Comparison of ENCODE assay signal across 19 mouse cellular contexts in genomic region chr6:144759193-144759592, GRCm38 (mm10). TPM values are rescaled to one million over a fixed set of nuclear protein-coding genes. Genes with fewer than 3 reads are reported as not detected.
DNase-seq lines count a peak whose midpoint lies in the region; ATAC-seq and TF ChIP-seq lines count a peak whose summit lies in the region.
"Had no signal": no experiment of that assay in that cellular context is flagged by ENCODE, and none has a peak within 500 bp of the region (broad histone marks: within the 10 kb centered on the region; RNA-seq: fewer than 3 reads in every experiment).

No protein-coding gene starts in this region.

- H3K36me3 ChIP-seq in hindbrain, embryonic 10.5 days = no peaks in the 10 kb centered on the region
- H3K36me3 ChIP-seq in hindbrain, postnatal 0 days (ENCODE audit: insufficient read depth, low read length) = no peaks in the 10 kb centered on the region
- no peaks in the 10 kb centered on the region for H3K36me3 ChIP-seq in intestine, embryonic 15.5 days
- H3K36me3 ChIP-seq in liver, embryonic 13.5 days = no peaks in the 10 kb centered on the region
- H3K36me3 ChIP-seq in midbrain, embryonic 15.5 days (replicated peaks) = no peaks in the 10 kb centered on the region
- H3K36me3 ChIP-seq: embryonic facial prominence, embryonic 12.5 days; hindbrain, embryonic 12.5 days; lung, embryonic 15.5 days had no signal

- H3K4me3 ChIP-seq in hindbrain, embryonic 10.5 days = no peak overlapping the region
- no peak overlapping the region for H3K4me3 ChIP-seq in hindbrain, postnatal 0 days (ENCODE audit: low read length)
- H3K4me3 ChIP-seq in brown adipose tissue, adult 24 weeks (ENCODE audit: insufficient read depth, low read depth, low read length) = no peak overlapping the region
- no peak overlapping the region for H3K4me3 ChIP-seq in intestine, embryonic 15.5 days (replicated peaks)
- H3K4me3 ChIP-seq in liver, embryonic 13.5 days (replicated peaks) = no peak overlapping the region
- no peak overlapping the region for H3K4me3 ChIP-seq in midbrain, embryonic 15.5 days
- H3K4me3 ChIP-seq: embryonic facial prominence, embryonic 12.5 days; gastrocnemius, adult 2 months; hindbrain, embryonic 12.5 days; layer of hippocampus, adult 2 months; left cerebral cortex, adult 2 months; lung, embryonic 15.5 days had no signal

- peaks cover 38% of the 10 kb centered on the region for H3K4me1 ChIP-seq in hindbrain, embryonic 10.5 days (replicated peaks)
- no peaks in the 10 kb centered on the region for H3K4me1 ChIP-seq in hindbrain, postnatal 0 days (ENCODE audit: insufficient read depth, low read length)
- peaks cover 6% of the 10 kb centered on the region for H3K4me1 ChIP-seq in brown adipose tissue, adult 24 weeks (ENCODE audit: control insufficient read depth, insufficient read depth, insufficient read length, low read length)
- H3K4me1 ChIP-seq in intestine, embryonic 15.5 days (replicated peaks) = peaks cover 4% of the 10 kb centered on the region; the same call in 1 of the 2 replicates
- peaks cover 12% of the 10 kb centered on the region for H3K4me1 ChIP-seq in liver, embryonic 13.5 days (replicated peaks)
- H3K4me1 ChIP-seq in midbrain, embryonic 15.5 days = peaks cover 5% of the 10 kb centered on the region; the same call in 1 of the 2 replicates

- no peak for TF ChIP-seq CTCF in hindbrain, postnatal 0 days (IDR thresholded peaks at IDR 0.05; ENCODE audit: low read depth)

- no peak overlapping the region for H3K27ac ChIP-seq in hindbrain, embryonic 10.5 days
- H3K27ac ChIP-seq in hindbrain, postnatal 0 days = no peak overlapping the region
- H3K27ac ChIP-seq in brown adipose tissue, adult 24 weeks (replicated peaks; ENCODE audit: low read depth, low read length) = peak overlapping the region; percentile 62
- H3K27ac ChIP-seq in intestine, embryonic 15.5 days = no peak overlapping the region
- peak overlapping the region; percentile 9; the same call in 1 of the 2 replicates for H3K27ac ChIP-seq in liver, embryonic 13.5 days
- no peak overlapping the region for H3K27ac ChIP-seq in midbrain, embryonic 15.5 days
- H3K27ac ChIP-seq: embryonic facial prominence, embryonic 12.5 days; gastrocnemius, adult 2 months; hindbrain, embryonic 12.5 days; layer of hippocampus, adult 2 months; left cerebral cortex, adult 2 months; lung, embryonic 15.5 days had no signal

- WGBS in hindbrain, embryonic 10.5 days = 20% methylated on average over 8 of the region's 8 CpGs
- WGBS in hindbrain, postnatal 0 days = 52% methylated on average over 8 of the region's 8 CpGs
- WGBS in intestine, embryonic 15.5 days = 39% methylated on average over 8 of the region's 8 CpGs
- 57% methylated on average over 8 of the region's 8 CpGs for WGBS in liver, embryonic 13.5 days (ENCODE audit: insufficient replicate concordance)
- 47% methylated on average over 8 of the region's 8 CpGs for whole genome bisulfite sequencing in midbrain, embryonic 15.5 days

- H3K9me3 ChIP-seq in hindbrain, embryonic 10.5 days = no peaks in the 10 kb centered on the region
- no peaks in the 10 kb centered on the region for H3K9me3 ChIP-seq in hindbrain, postnatal 0 days (ENCODE audit: low read length)
- H3K9me3 ChIP-seq in intestine, embryonic 15.5 days = no peaks in the 10 kb centered on the region
- no peaks in the 10 kb centered on the region for H3K9me3 ChIP-seq in liver, embryonic 13.5 days (replicated peaks)
- H3K9me3 ChIP-seq in midbrain, embryonic 15.5 days = no peaks in the 10 kb centered on the region
- H3K9me3 ChIP-seq: embryonic facial prominence, embryonic 12.5 days; hindbrain, embryonic 12.5 days; lung, embryonic 15.5 days had no signal

- H3K9ac ChIP-seq in hindbrain, postnatal 0 days (replicated peaks; ENCODE audit: low read length) = no peak overlapping the region
- H3K9ac ChIP-seq in intestine, embryonic 15.5 days = no peak overlapping the region
- no peak overlapping the region for H3K9ac ChIP-seq in liver, embryonic 13.5 days
- H3K9ac ChIP-seq in midbrain, embryonic 15.5 days = no peak overlapping the region
- H3K9ac ChIP-seq: embryonic facial prominence, embryonic 12.5 days; hindbrain, embryonic 12.5 days; lung, embryonic 15.5 days had no signal

- no peak for ATAC-seq in hindbrain, postnatal 0 days
- peak; percentile 61; the same call in 1 of the 2 replicates for ATAC-seq in intestine, embryonic 15.5 days
- peak; percentile 63 for ATAC-seq in liver, embryonic 13.5 days (ENCODE audit: low read depth)
- no peak for ATAC-seq in midbrain, embryonic 15.5 days (replicated peaks)
- ATAC-seq: forebrain, embryonic 16.5 days had no signal

- peak; percentile 52 for DNase-seq in hindbrain, embryonic 10.5 days (ENCODE audit: low spot score)
- no peak for DNase-seq in hindbrain, postnatal 0 days (ENCODE audit: low spot score)
- DNase-seq in liver, embryonic 13.5 days = no peak
- DNase-seq in frontal cortex, postnatal 25 days (ENCODE audit: low spot score in 2 of 2) = no peak
- DNase-seq in layer of hippocampus, adult 9-11 months = no peak
- DNase-seq: adrenal gland, postnatal 36 days; cerebellum, adult 9-10 months; gastrocnemius, adult 2 months; right cerebral cortex, adult 18-20 months had no signal

- no peak overlapping the region for H3K4me2 ChIP-seq in hindbrain, postnatal 0 days (ENCODE audit: low read depth, low read length)
- H3K4me2 ChIP-seq in intestine, embryonic 15.5 days (replicated peaks) = no peak overlapping the region
- no peak overlapping the region for H3K4me2 ChIP-seq in liver, embryonic 13.5 days
- H3K4me2 ChIP-seq in midbrain, embryonic 15.5 days = no peak overlapping the region
- H3K4me2 ChIP-seq: embryonic facial prominence, embryonic 12.5 days; hindbrain, embryonic 12.5 days; lung, embryonic 15.5 days had no signal

- 0 out of 2 replicates have a peak, but pooled peaks cover 5% of the 10 kb centered on the region for H3K27me3 ChIP-seq in hindbrain, embryonic 10.5 days (ENCODE audit: insufficient read depth, poor library complexity, severe bottlenecking)
- H3K27me3 ChIP-seq in hindbrain, postnatal 0 days (ENCODE audit: insufficient read depth, low read length) = no peaks in the 10 kb centered on the region
- H3K27me3 ChIP-seq in intestine, embryonic 15.5 days (replicated peaks) = no peaks in the 10 kb centered on the region
- no peaks in the 10 kb centered on the region for H3K27me3 ChIP-seq in liver, embryonic 13.5 days
- H3K27me3 ChIP-seq in midbrain, embryonic 15.5 days (replicated peaks) = no peaks in the 10 kb centered on the region
- H3K27me3 ChIP-seq: embryonic facial prominence, embryonic 12.5 days; hindbrain, embryonic 12.5 days; lung, embryonic 15.5 days had no signal

RNA-seq across cellular contexts. Expression of gene Sox5, which starts 22.6 kb away (rescaled TPM):
- 30.6 and 32.1 TPM in 2 replicates for polyA plus RNA-seq in hindbrain, embryonic 10.5 days (2016; fragmentation: Nextera tagmentation; extraction: Ambion mirVana)
- total RNA-seq in hindbrain, postnatal 0 days (2014; rRNA removed) = 12.3 and 26.2 TPM in 2 replicates
- polyA plus RNA-seq in hindbrain, postnatal 0 days (2015; fragmentation: Nextera tagmentation; extraction: Ambion mirVana) = 32.9 and 35.1 TPM in 2 replicates
- polyA plus RNA-seq in brown adipose tissue, adult 24 weeks (2012; ENCODE audit: insufficient read depth, insufficient read length, missing spikeins) = 4.6 and 4.9 TPM in 2 replicates
- 12.9 and 16.4 TPM in 2 replicates for polyA plus RNA-seq in intestine, embryonic 15.5 days (2015; fragmentation: Nextera tagmentation; extraction: Ambion mirVana)
- polyA plus RNA-seq in liver, embryonic 13.5 days (2015; fragmentation: Nextera tagmentation; extraction: Ambion mirVana) = 4.9 and 5.9 TPM in 2 replicates
- polyA plus RNA-seq in midbrain, embryonic 15.5 days (2015; fragmentation: Nextera tagmentation; extraction: Ambion mirVana) = 47.5 and 49.3 TPM in 2 replicates
- total RNA-seq: granulocyte monocyte progenitor cell, adult 5-6 weeks had no signal

Comparison
In these comparisons a context has a peak if more than half of its experiments do, and no peak if none do; other contexts are left out.
1. H3K27ac ChIP-seq: peak in brown adipose tissue, adult 24 weeks (single experiment) and liver, embryonic 13.5 days (single experiment); none in hindbrain, embryonic 10.5 days (single experiment), hindbrain, postnatal 0 days (single experiment), intestine, embryonic 15.5 days (single experiment) and midbrain, embryonic 15.5 days (single experiment).
2. ATAC-seq: peak in intestine, embryonic 15.5 days (single experiment) and liver, embryonic 13.5 days (single experiment); none in hindbrain, postnatal 0 days (single experiment) and midbrain, embryonic 15.5 days (single experiment).